Mouse (Mus musculus) hindbrain, embryonic 16.5 days (tissue): ENCODE data around the gene Fkbp10. TPM values are rescaled to one million over a fixed set of nuclear protein-coding genes. Genes with fewer than 3 reads are reported as not detected.
A peak's percentile ranks its signal among the peaks of the same experiment; 100 is the strongest.

Source experiments
- ATAC-seq: fragments of 200-750 bp; cut with Nextera tagmentation; 2 replicates; pipeline ENCODE4 v1.8.0; 2017; ENCODE audit warnings: moderate TSS enrichment, moderate library complexity
- H3K27ac ChIP-seq: fragments of 300-500 bp; sonication (generic); 2 replicates; pipeline ENCODE4 v1.5.1; 2014; ENCODE audit warnings: low read depth, mild to moderate bottlenecking, control low read depth, low read length, moderate library complexity
- H3K27me3 ChIP-seq: fragments of 300-500 bp; sonication (generic); replicated peaks from 2 replicates; pipeline ENCODE4 v1.6.1; 2014; ENCODE audit warnings: low read length; ENCODE audit not compliant: control insufficient read depth, insufficient read depth
- H3K36me3 ChIP-seq: fragments of 300-500 bp; sonication (generic); 2 replicates; pipeline ENCODE4 v1.6.1; 2014; ENCODE audit warnings: mild to moderate bottlenecking, low read length, moderate library complexity, mixed read lengths; ENCODE audit not compliant: control insufficient read depth, insufficient read depth
- H3K4me1 ChIP-seq: fragments of 300-500 bp; sonication (generic); 2 replicates; pipeline ENCODE4 v1.6.1; 2014; ENCODE audit warnings: low read depth, low read length; ENCODE audit not compliant: control insufficient read depth, insufficient read depth
- H3K4me2 ChIP-seq: fragments of 300-500 bp; sonication (generic); 2 replicates; pipeline ENCODE4 v1.6.1; 2014; ENCODE audit warnings: mild to moderate bottlenecking, low read length, control low read depth, moderate library complexity
- H3K4me3 ChIP-seq: fragments of 300-500 bp; sonication (generic); 2 replicates; pipeline ENCODE4 v1.5.1; 2014; ENCODE audit warnings: mild to moderate bottlenecking, low read length, control low read depth, moderate library complexity
- H3K9ac ChIP-seq: fragments of 300-500 bp; sonication (generic); 2 replicates; pipeline ENCODE4 v1.6.1; 2014; ENCODE audit warnings: low read depth, mild to moderate bottlenecking, control low read depth, low read length, moderate library complexity
- H3K9me3 ChIP-seq: fragments of 300-500 bp; sonication (generic); 2 replicates; pipeline ENCODE4 v1.6.1; 2014; ENCODE audit warnings: mild to moderate bottlenecking, low read length, moderate library complexity; ENCODE audit not compliant: control insufficient read depth
- WGBS: fragments of 180-500 bp; shearing (Covaris S2); extraction: QIAGEN DNeasy Blood & Tissue Kit; methylation state at CpG from one replicate; pipeline ENCODE4 v1.1.7; 2014; 5-methylcytosine and 5-hydroxymethylcytosine counted together
- microRNA-seq: library from miRNA; unstranded; fragments of <30 nt; microRNA quantifications from one replicate; pipeline ENCODE4, GENCODE M21; 2017
- polyA plus RNA-seq: library from polyadenylated mRNA; unstranded; fragments of >200 nt; fragmentation: Nextera tagmentation; extraction: Ambion mirVana; gene quantifications from 2 replicates; pipeline ENCODE4 v1.2.1, GENCODE M21; 2015

Gene Fkbp10
- polyA plus RNA-seq, 1 experiment from 2014 or later, result 29.2 TPM

DNA sequence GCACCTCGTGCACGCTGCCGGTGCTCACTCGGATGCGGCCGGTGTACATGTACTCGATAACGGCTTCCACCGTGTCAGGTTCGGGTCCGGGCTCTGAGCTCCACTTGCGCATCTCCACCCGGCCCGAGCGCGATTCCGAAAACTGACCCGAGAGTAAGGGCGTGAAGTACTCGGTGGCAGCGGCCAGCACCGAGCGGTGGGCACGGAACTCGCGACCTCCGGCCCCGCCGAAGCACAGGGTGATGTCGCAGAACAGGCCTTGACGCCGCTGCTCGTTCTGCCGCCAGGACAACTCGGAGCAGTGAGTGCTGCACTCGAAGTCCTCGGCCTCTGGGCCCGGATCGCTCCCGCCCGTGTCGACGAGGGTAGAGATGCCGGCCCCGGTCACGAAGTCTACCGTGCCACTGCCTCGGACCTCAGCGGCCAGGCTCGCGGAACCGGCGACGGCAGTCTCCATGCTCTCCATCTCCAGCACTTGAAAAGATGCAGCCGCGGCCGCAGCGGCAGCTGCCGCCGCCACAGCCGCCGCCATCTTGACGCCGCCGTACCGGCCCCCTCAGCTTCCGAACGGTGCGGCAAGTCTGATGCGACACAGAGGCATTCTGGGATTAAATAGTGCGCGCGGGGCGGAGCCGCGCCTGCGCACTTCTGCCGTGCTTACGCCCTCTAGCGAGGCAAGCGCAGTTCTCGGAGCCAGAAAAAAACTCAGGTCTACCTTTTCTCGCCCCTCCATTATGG is 56.9 kb downstream of the Fkbp10 start, which contains the start of gene Klhl11:
Gene Klhl11 (minus strand): TSS at position 545 of the 738 bp plus-strand sequence.
- H3K9me3 ChIP-seq, result no peaks in the 10 kb centered on the region
- H3K27ac ChIP-seq, result peak within 1 kb of the TSS; percentile 90
- H3K36me3 ChIP-seq, result peaks cover 13% of the 10 kb centered on the region
- no peaks in the 10 kb centered on the region for H3K27me3 ChIP-seq
- under 1% methylated on average over 82 of the region's 83 CpGs for WGBS
- peak within 1 kb of the TSS; percentile 94 for H3K4me3 ChIP-seq
- peak within 1 kb of the TSS; percentile 96 for H3K9ac ChIP-seq
- peak within 1 kb of the TSS; percentile 76 for H3K4me2 ChIP-seq
- H3K4me1 ChIP-seq, result peaks cover 18% of the 10 kb centered on the region
- peak; percentile 93 for ATAC-seq

DNA sequence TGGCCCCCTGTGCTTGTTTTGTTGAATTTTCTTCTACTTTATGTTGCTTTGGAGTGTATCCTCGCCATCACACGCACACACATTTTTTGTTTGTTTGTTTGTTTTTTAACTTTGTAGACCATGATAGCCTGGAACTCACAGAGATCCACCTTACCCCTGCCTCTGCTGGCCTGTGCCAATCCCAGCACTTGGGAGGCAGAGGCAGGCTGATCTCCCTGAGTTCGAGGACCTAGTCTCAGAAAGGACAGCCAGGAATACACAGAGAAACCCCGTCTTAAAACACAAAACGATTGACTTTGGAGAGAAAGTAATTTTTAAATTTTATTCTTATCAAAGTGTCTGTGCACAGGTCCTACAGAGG is 57.4 kb downstream of the Fkbp10 start:
- Histone ChIP-seq H3K4me2 (peak overlapping the region; percentile 76), H3K9me3 (no peaks in the 10 kb centered on the region), H3K27ac (peak overlapping the region; percentile 64), H3K4me3 (peak overlapping the region; percentile 94), H3K27me3 (no peaks in the 10 kb centered on the region), H3K36me3 (peaks cover 15% of the 10 kb centered on the region), H3K9ac (peak overlapping the region; percentile 35; the same call in 1 of the 2 replicates), H3K4me1 (peaks cover 18% of the 10 kb centered on the region)
- ATAC-seq, result peak; percentile 32
- WGBS, result 37% methylated on average over 5 of the region's 5 CpGs

Small RNAs within 50 kb of the gene (microRNA-seq; reads per million reads assigned to microRNA genes)
- not detected for gene Gm27374

Other genes starting within 250 kb of the Fkbp10 start
- gene Krt9, start 222.5 kb upstream of the Fkbp10 start, polyA plus RNA-seq, result 0.08 TPM in 1 of 2 replicates, not detected in the other
- gene Krt14, start 208.1 kb upstream of the Fkbp10 start, polyA plus RNA-seq, result 0.55 TPM in 1 of 2 replicates, not detected in the other
- not detected in 2 replicates for gene Krt16, start 166.8 kb upstream of the Fkbp10 start, polyA plus RNA-seq
- gene Krt17, start 154.7 kb upstream of the Fkbp10 start, polyA plus RNA-seq, result 0.36 and 0.70 TPM in 2 replicates
- gene Krt42, start 145.8 kb upstream of the Fkbp10 start, polyA plus RNA-seq, result not detected in 2 replicates
- 1,208 and 1,248 TPM in 2 replicates for gene Eif1, start 95.8 kb upstream of the Fkbp10 start, polyA plus RNA-seq
- 0.52 TPM in 1 of 2 replicates, not detected in the other for gene Gast, start 81.3 kb upstream of the Fkbp10 start, polyA plus RNA-seq
- 316 and 333 TPM in 2 replicates for gene Hap1, start 59.6 kb upstream of the Fkbp10 start, polyA plus RNA-seq
- 68.8 and 77.7 TPM in 2 replicates for gene Jup, start 17.9 kb upstream of the Fkbp10 start, polyA plus RNA-seq
- gene P3h4, start 861 bp upstream of the Fkbp10 start, polyA plus RNA-seq, result 21.5 and 25.5 TPM in 2 replicates
- gene Nt5c3b, start 26.1 kb downstream of the Fkbp10 start, polyA plus RNA-seq, result 127 TPM in 2 replicates
- gene Klhl10, start 26.2 kb downstream of the Fkbp10 start, polyA plus RNA-seq, result 0.75 and 1.2 TPM in 2 replicates
- gene Klhl11, start 57.0 kb downstream of the Fkbp10 start, polyA plus RNA-seq, result 9.1 and 10.4 TPM in 2 replicates
- 215 and 253 TPM in 2 replicates for gene Acly, start 112.3 kb downstream of the Fkbp10 start, polyA plus RNA-seq
- gene Ttc25, start 129.9 kb downstream of the Fkbp10 start, polyA plus RNA-seq, result 2.2 and 2.5 TPM in 2 replicates
- 72.6 and 85.0 TPM in 2 replicates for gene Cnp, start 159.2 kb downstream of the Fkbp10 start, polyA plus RNA-seq
- gene Nkiras2, start 203.5 kb downstream of the Fkbp10 start, polyA plus RNA-seq, result 99.1 and 103 TPM in 2 replicates
- gene Dnajc7, start 204.5 kb downstream of the Fkbp10 start, polyA plus RNA-seq, result 290 and 293 TPM in 2 replicates